ENCODE assay signal across 22 mouse cellular contexts in genomic region chr12:55328784-55329183, GRCm38 (mm10). TPM values are rescaled to one million over a fixed set of nuclear protein-coding genes. Genes with fewer than 3 reads are reported as not detected.
DNase-seq lines count a peak whose midpoint lies in the region; ATAC-seq and TF ChIP-seq lines count a peak whose summit lies in the region.
"Had no signal": no experiment of that assay in that cellular context is flagged by ENCODE, and none has a peak within 500 bp of the region (broad histone marks: within the 10 kb centered on the region; RNA-seq: fewer than 3 reads in every experiment).

No protein-coding gene starts in this region.

- WGBS in lung, adult 2 months: 75% methylated on average over 4 of the region's 4 CpGs

- TF ChIP-seq CTCF in lung, adult 2 months (IDR thresholded peaks at IDR 0.05; ENCODE audit: insufficient read depth, low read length): no peak

- TF ChIP-seq POLR2A in lung, adult 2 months (IDR thresholded peaks at IDR 0.05; ENCODE audit: borderline replicate concordance, extremely low read depth, low read depth, low read length): no peak

- H3K36me3 ChIP-seq in megakaryocyte, embryonic 14.5 days (replicated peaks; ENCODE audit: low read length): peaks cover 39% of the 10 kb centered on the region
- H3K36me3 ChIP-seq: hindbrain, embryonic 12.5 days had no signal

- H3K9me3 ChIP-seq in megakaryocyte, embryonic 14.5 days: no peaks in the 10 kb centered on the region
- H3K9me3 ChIP-seq: embryonic facial prominence, embryonic 12.5 days; embryonic facial prominence, embryonic 15.5 days; hindbrain, embryonic 12.5 days; hindbrain, embryonic 15.5 days had no signal

- no peaks in the 10 kb centered on the region for H3K27me3 ChIP-seq in megakaryocyte, embryonic 14.5 days (replicated peaks)
- H3K27me3 ChIP-seq: embryonic facial prominence, embryonic 12.5 days; embryonic facial prominence, embryonic 15.5 days; hindbrain, embryonic 12.5 days; hindbrain, embryonic 15.5 days; Patski had no signal

- H3K4me1 ChIP-seq in megakaryocyte, embryonic 14.5 days: peaks cover 41% of the 10 kb centered on the region
- H3K4me1 ChIP-seq in lung, adult 2 months (ENCODE audit: control insufficient read depth, insufficient read depth, low read length): peaks cover 2% of the 10 kb centered on the region; the same call in 1 of the 2 replicates
- H3K4me1 ChIP-seq: embryonic facial prominence, embryonic 12.5 days; embryonic facial prominence, embryonic 15.5 days; hindbrain, embryonic 12.5 days; hindbrain, embryonic 15.5 days had no signal

- peak overlapping the region; percentile 71 for H3K4me3 ChIP-seq in megakaryocyte, embryonic 14.5 days (replicated peaks)
- H3K4me3 ChIP-seq in lung, adult 2 months (replicated peaks; ENCODE audit: extremely low read depth, low read depth, low read length): no peak overlapping the region
- H3K4me3 ChIP-seq: embryonic facial prominence, embryonic 12.5 days; embryonic facial prominence, embryonic 15.5 days; gastrocnemius, adult 2 months; hindbrain, embryonic 12.5 days; hindbrain, embryonic 15.5 days had no signal

- ATAC-seq in megakaryocyte, adult 5-6 weeks (ENCODE audit: poor library complexity, severe bottlenecking): no peak
- ATAC-seq in common myeloid progenitor, adult 5-6 weeks (replicated peaks; ENCODE audit: low read depth, poor library complexity, severe bottlenecking): peak; percentile 7; the same call in 1 of the 2 replicates
- peak; percentile 27; the same call in 1 of the 2 replicates for ATAC-seq in megakaryocyte progenitor cell, adult 5-6 weeks (replicated peaks; ENCODE audit: poor library complexity)
- ATAC-seq: CD4-positive, CD25-positive, alpha-beta regulatory T cell, adult 4 months; forebrain, embryonic 14.5 days; forebrain, postnatal 0 days; Patski had no signal

- no peak for DNase-seq in lung, adult 2 months
- no peak for DNase-seq in spleen, adult 12 weeks (ENCODE audit: low spot score)
- DNase-seq: adrenal gland, postnatal 10 days; adrenal gland, postnatal 36 days; cerebellum, adult 18-20 months; cerebellum, adult 9-10 months; cerebellum, postnatal 14 days; forebrain, postnatal 0 days; gastrocnemius, adult 2 months; gastrocnemius, postnatal 14 days; heart, adult 11 months had no signal

RNA-seq across cellular contexts. Expression of gene Ppp2r3c, which starts 26.0 kb away (rescaled TPM):
- polyA plus RNA-seq in megakaryocyte, embryonic 14.5 days (2012; ENCODE audit: insufficient read depth, low replicate concordance): 0.39 TPM in 1 of 2 replicates, not detected in the other
- 26.7 TPM in 2 replicates for total RNA-seq in megakaryocyte, adult 5-6 weeks (2015)
- total RNA-seq in megakaryocyte, adult 5-6 weeks (2017): 19.7 and 20.4 TPM in 2 replicates
- total RNA-seq in common myeloid progenitor, adult 5-6 weeks (2017): 26.4 and 32.9 TPM in 2 replicates
- total RNA-seq in megakaryocyte progenitor cell, adult 5-6 weeks (2015): 29.9 and 35.3 TPM in 2 replicates
- 25.2 and 26.0 TPM in 2 replicates for total RNA-seq in megakaryocyte progenitor cell, adult 5-6 weeks (2017)
- 1.2 and 1.9 TPM in 2 replicates for polyA plus RNA-seq in lung, adult 2 months (2012; rRNA removed)

RNA-seq across cellular contexts. Expression of gene 1110008L16Rik, which starts 29.4 kb away (rescaled TPM):
- polyA plus RNA-seq in megakaryocyte, embryonic 14.5 days (2012; ENCODE audit: insufficient read depth, low replicate concordance): 0.79 TPM in 1 of 2 replicates, not detected in the other
- total RNA-seq in megakaryocyte, adult 5-6 weeks (2015): 6.1 and 7.8 TPM in 2 replicates
- 5.0 and 6.5 TPM in 2 replicates for total RNA-seq in megakaryocyte, adult 5-6 weeks (2017)
- 35.7 and 59.6 TPM in 2 replicates for total RNA-seq in common myeloid progenitor, adult 5-6 weeks (2017)
- 36.1 and 38.1 TPM in 2 replicates for total RNA-seq in megakaryocyte progenitor cell, adult 5-6 weeks (2015)
- 22.5 and 27.9 TPM in 2 replicates for total RNA-seq in megakaryocyte progenitor cell, adult 5-6 weeks (2017)
- polyA plus RNA-seq in lung, adult 2 months (2012; rRNA removed): 2.3 and 3.1 TPM in 2 replicates

RNA-seq across cellular contexts. Expression of gene Psma6, which starts 55.2 kb away (rescaled TPM):
- polyA plus RNA-seq in megakaryocyte, embryonic 14.5 days (2012; ENCODE audit: insufficient read depth, low replicate concordance): 19.3 and 25.9 TPM in 2 replicates
- total RNA-seq in megakaryocyte, adult 5-6 weeks (2015): 237 and 241 TPM in 2 replicates
- 230 and 242 TPM in 2 replicates for total RNA-seq in megakaryocyte, adult 5-6 weeks (2017)
- total RNA-seq in common myeloid progenitor, adult 5-6 weeks (2017): 326 and 362 TPM in 2 replicates
- 372 and 397 TPM in 2 replicates for total RNA-seq in megakaryocyte progenitor cell, adult 5-6 weeks (2015)
- total RNA-seq in megakaryocyte progenitor cell, adult 5-6 weeks (2017): 362 TPM in 2 replicates
- 25.9 and 41.7 TPM in 2 replicates for polyA plus RNA-seq in lung, adult 2 months (2012; rRNA removed)
